Mouse (Mus musculus): Measurements from ENCODE around the gene Myg1. TPM values are rescaled to one million over a fixed set of nuclear protein-coding genes. Genes with fewer than 3 reads are reported as not detected.

Myg1 gene
- polyA plus RNA-seq, 1 experiment from 2014 or later: 118 TPM

DNA sequence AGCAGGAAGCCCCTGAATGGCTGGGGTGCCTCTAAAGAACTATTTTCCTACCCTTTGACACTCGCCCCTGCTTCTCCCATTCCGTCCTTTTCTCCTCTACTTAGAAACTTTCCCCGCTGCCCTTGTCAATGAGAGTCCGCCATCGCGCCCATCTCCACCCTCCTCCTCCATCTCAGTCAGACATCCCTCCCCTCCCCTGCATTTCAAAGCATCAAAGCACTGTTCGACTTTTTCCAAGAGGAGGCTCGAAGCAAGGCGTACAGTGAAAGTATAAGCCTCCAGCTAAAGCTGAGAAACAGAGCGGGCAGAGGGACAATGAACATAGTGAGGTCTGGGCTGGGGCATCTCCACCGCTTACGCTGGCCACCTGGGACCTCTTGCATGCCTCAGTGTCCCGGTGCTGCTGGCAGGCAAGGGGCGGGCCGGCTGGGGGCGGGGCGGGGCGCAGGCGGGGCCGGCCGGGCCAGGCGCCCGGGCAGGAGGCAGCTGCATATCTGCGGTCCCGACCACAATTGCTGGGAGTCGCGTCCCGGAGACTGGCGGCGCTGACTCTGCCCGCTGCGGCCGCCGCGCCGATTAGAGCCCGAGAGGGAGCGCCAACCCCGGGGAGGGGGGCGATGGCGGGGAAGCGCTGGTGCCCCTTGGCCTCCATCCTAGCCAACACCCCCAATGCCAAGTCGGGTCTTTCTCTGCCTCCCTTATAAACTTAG is 45.1 kb downstream of the Myg1 start:
- peak; percentile 85 for ATAC-seq (ENCODE audit: low FRiP score, low TSS enrichment)
- Histone ChIP-seq H3K27ac (ENCODE audit: low read length) (peak overlapping the region; percentile 91), H3K36me3 (ENCODE audit: insufficient read depth, low read length) (no peaks in the 10 kb centered on the region), H3K4me1 (ENCODE audit: insufficient read depth, low read length) (peaks cover 23% of the 10 kb centered on the region), H3K27me3 (ENCODE audit: insufficient read depth, low read length) (no peaks in the 10 kb centered on the region), H3K4me2 (replicated peaks; ENCODE audit: low read depth, low read length) (peak overlapping the region; percentile 83), H3K9ac (replicated peaks; ENCODE audit: low read length) (peak overlapping the region; percentile 77), H3K4me3 (ENCODE audit: low read length) (peak overlapping the region; percentile 62), H3K9me3 (ENCODE audit: low read length) (no peaks in the 10 kb centered on the region)
- WGBS: under 1% methylated on average over 43 of the region's 43 CpGs

DNA sequence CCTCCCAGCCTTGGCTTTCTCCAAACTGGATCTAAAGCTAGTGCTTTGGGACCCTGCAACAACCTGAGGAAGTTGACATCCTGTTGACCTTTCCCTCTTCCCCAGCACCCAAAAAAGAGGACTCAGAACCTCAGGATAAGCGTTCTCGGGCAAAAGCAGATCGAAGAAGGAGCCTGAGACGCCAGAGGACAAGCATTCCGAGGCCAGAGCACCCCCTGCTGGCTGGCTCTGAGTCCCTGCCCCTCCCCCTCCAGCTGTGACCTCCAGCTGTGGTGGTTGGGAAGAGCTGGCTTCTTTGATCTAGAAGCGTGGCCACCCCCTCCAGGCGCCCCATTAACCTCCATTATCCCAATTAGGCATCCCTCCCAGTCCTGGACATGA is 45.6 kb downstream of the Myg1 start:
- Histone ChIP-seq H3K4me2 (replicated peaks; ENCODE audit: low read depth, low read length) (peak overlapping the region; percentile 83), H3K27ac (ENCODE audit: low read length) (peak overlapping the region; percentile 91), H3K9ac (replicated peaks; ENCODE audit: low read length) (peak overlapping the region; percentile 77), H3K27me3 (ENCODE audit: insufficient read depth, low read length) (no peaks in the 10 kb centered on the region), H3K36me3 (ENCODE audit: insufficient read depth, low read length) (no peaks in the 10 kb centered on the region), H3K9me3 (ENCODE audit: low read length) (no peaks in the 10 kb centered on the region), H3K4me1 (ENCODE audit: insufficient read depth, low read length) (peaks cover 23% of the 10 kb centered on the region), H3K4me3 (ENCODE audit: low read length) (peak overlapping the region; percentile 62)
- ATAC-seq (ENCODE audit: low FRiP score, low TSS enrichment): peak; percentile 79
- under 1% methylated on average over 7 of the region's 7 CpGs for WGBS

DNA sequence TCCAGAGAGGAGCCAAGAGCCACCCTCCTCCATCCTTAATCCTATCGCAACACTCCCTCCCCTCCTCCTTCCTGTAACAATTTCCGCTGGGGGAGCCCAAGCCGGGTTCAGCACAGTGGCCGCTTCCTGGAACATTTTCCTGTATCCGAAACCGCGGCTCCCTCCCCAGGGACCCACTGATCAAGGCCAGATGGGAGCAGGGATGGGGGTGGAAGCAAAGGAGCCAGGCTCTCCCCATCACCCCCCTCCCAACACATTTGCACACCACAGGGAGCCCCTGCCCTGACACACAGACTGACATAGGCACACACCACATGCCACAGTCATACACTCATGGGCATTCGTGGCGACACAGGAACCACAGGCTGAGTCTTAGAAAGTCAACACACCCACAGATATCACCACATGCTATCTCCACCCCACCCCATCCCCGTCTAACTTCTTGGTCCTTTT is 46.3 kb downstream of the Myg1 start:
- H3K27me3 ChIP-seq (ENCODE audit: insufficient read depth, low read length): no peaks in the 10 kb centered on the region
- no peaks in the 10 kb centered on the region for H3K9me3 ChIP-seq (ENCODE audit: low read length)
- H3K4me1 ChIP-seq (ENCODE audit: insufficient read depth, low read length): peaks cover 23% of the 10 kb centered on the region
- H3K4me3 ChIP-seq (ENCODE audit: low read length): peak overlapping the region; percentile 62
- H3K4me2 ChIP-seq (replicated peaks; ENCODE audit: low read depth, low read length): peak overlapping the region; percentile 83
- peak overlapping the region; percentile 91 for H3K27ac ChIP-seq (ENCODE audit: low read length)
- H3K9ac ChIP-seq (replicated peaks; ENCODE audit: low read length): peak overlapping the region; percentile 77
- WGBS: 9% methylated on average over 10 of the region's 10 CpGs
- H3K36me3 ChIP-seq (ENCODE audit: insufficient read depth, low read length): no peaks in the 10 kb centered on the region
- ATAC-seq (ENCODE audit: low FRiP score, low TSS enrichment): peak; percentile 57

DNA sequence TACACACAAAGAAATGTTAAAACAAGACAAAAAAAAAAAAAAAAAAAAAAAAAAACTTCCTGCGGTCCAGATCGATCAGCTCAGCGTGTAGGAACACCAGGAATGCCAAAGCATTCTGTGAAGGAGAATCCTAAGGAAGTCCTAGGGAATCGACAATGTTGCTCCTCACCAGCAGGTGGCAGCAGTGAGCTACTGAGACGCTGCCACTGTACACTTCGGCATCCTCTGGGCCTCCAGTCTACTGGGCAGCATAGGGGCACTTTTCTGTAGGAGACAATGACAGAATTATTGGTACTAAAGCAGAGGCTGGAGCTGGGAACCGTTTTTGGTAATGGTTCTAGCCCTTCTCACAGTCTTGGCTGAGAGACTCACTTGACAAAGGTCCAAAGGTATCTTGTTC is 50.1 kb downstream of the Myg1 start:
- Histone ChIP-seq H3K9me3 (ENCODE audit: low read length) (no peaks in the 10 kb centered on the region), H3K27ac (ENCODE audit: low read length) (no peak overlapping the region), H3K4me2 (replicated peaks; ENCODE audit: low read depth, low read length) (no peak overlapping the region), H3K27me3 (ENCODE audit: insufficient read depth, low read length) (no peaks in the 10 kb centered on the region), H3K4me3 (ENCODE audit: low read length) (no peak overlapping the region), H3K36me3 (ENCODE audit: insufficient read depth, low read length) (no peaks in the 10 kb centered on the region), H3K9ac (replicated peaks; ENCODE audit: low read length) (no peak overlapping the region), H3K4me1 (ENCODE audit: insufficient read depth, low read length) (peaks cover 17% of the 10 kb centered on the region)
- peak; percentile 57 for ATAC-seq (ENCODE audit: low FRiP score, low TSS enrichment)
- 2% methylated on average over 7 of the region's 7 CpGs for WGBS

DNA sequence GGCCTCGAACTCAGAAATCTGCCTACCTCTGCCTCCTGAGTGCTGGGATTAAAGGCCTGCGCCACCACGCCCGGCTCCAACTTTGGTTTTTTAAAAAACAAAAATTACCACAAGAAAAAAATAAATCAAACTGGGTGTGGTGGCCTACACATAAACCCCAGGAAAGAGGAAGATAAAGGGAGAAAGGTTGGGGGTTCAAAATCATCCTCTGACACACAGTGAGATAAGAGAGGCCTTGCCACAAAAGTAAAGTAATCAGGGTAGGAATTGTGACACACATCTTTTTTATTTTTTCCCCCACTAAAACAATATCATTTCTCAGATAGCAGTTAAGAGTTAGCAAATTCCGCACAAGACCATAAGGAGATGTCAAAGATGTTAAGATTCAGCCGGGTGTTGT is 52.2 kb downstream of the Myg1 start:
- H3K4me2 ChIP-seq (replicated peaks; ENCODE audit: low read depth, low read length): no peak overlapping the region
- 74% methylated on average over 6 of the region's 6 CpGs for WGBS
- no peaks in the 10 kb centered on the region for H3K4me1 ChIP-seq (ENCODE audit: insufficient read depth, low read length)
- H3K36me3 ChIP-seq (ENCODE audit: insufficient read depth, low read length): no peaks in the 10 kb centered on the region
- no peak overlapping the region for H3K27ac ChIP-seq (ENCODE audit: low read length)
- H3K27me3 ChIP-seq (ENCODE audit: insufficient read depth, low read length): no peaks in the 10 kb centered on the region
- H3K9me3 ChIP-seq (ENCODE audit: low read length): no peaks in the 10 kb centered on the region
- no peak overlapping the region for H3K9ac ChIP-seq (replicated peaks; ENCODE audit: low read length)
- H3K4me3 ChIP-seq (ENCODE audit: low read length): no peak overlapping the region
- no peak for ATAC-seq (ENCODE audit: low FRiP score, low TSS enrichment)

DNA sequence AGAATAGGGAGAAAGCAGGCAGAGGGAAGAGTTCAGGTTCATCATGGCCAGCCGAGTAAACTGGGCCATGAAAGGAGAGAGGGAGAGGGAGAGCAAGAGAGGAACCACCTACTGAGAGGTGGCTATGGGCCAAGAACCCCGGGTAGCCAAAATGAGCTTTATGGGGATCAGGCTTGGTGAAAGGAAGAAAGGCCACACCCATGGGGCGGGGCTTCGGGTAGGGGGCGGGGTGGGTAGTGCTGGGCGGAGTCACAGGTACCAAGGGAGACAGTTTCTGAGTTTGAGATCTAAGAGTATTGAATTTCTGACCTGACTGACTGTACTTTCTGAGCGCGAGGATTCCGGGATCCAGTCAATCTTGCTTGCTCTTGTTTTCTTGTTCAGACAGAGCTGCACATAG is 55.1 kb downstream of the Myg1 start:
- Histone ChIP-seq H3K27me3 (ENCODE audit: insufficient read depth, low read length) (no peaks in the 10 kb centered on the region), H3K27ac (ENCODE audit: low read length) (no peak overlapping the region), H3K36me3 (ENCODE audit: insufficient read depth, low read length) (no peaks in the 10 kb centered on the region), H3K9ac (replicated peaks; ENCODE audit: low read length) (no peak overlapping the region), H3K4me2 (replicated peaks; ENCODE audit: low read depth, low read length) (no peak overlapping the region), H3K4me3 (ENCODE audit: low read length) (no peak overlapping the region), H3K4me1 (ENCODE audit: insufficient read depth, low read length) (no peaks in the 10 kb centered on the region), H3K9me3 (ENCODE audit: low read length) (no peaks in the 10 kb centered on the region)
- WGBS: 53% methylated on average over 9 of the region's 9 CpGs
- ATAC-seq (ENCODE audit: low FRiP score, low TSS enrichment): no peak

Other genes with a start within 250 kb of the Myg1 start
- gene Tns2, start 231.3 kb upstream of the Myg1 start, polyA plus RNA-seq (2015; fragmentation: Nextera tagmentation; extraction: Ambion mirVana): 51.2 and 56.3 TPM in 2 replicates
- 19.0 and 22.4 TPM in 2 replicates for gene Spryd3, start 195.5 kb upstream of the Myg1 start, polyA plus RNA-seq (2015; fragmentation: Nextera tagmentation; extraction: Ambion mirVana)
- gene Igfbp6, start 187.3 kb upstream of the Myg1 start, polyA plus RNA-seq (2015; fragmentation: Nextera tagmentation; extraction: Ambion mirVana): 33.0 and 33.9 TPM in 2 replicates
- gene Soat2, start 181.2 kb upstream of the Myg1 start, polyA plus RNA-seq (2015; fragmentation: Nextera tagmentation; extraction: Ambion mirVana): 0.40 and 0.41 TPM in 2 replicates
- gene Zfp740, start 128.5 kb upstream of the Myg1 start, polyA plus RNA-seq (2015; fragmentation: Nextera tagmentation; extraction: Ambion mirVana): 82.1 and 88.7 TPM in 2 replicates
- gene Csad, start 127.0 kb upstream of the Myg1 start, polyA plus RNA-seq (2015; fragmentation: Nextera tagmentation; extraction: Ambion mirVana): 131 and 153 TPM in 2 replicates
- 1.4 and 1.9 TPM in 2 replicates for gene Itgb7, start 99.8 kb upstream of the Myg1 start, polyA plus RNA-seq (2015; fragmentation: Nextera tagmentation; extraction: Ambion mirVana)
- 31.9 and 35.4 TPM in 2 replicates for gene Rarg, start 74.2 kb upstream of the Myg1 start, polyA plus RNA-seq (2015; fragmentation: Nextera tagmentation; extraction: Ambion mirVana)
- gene Gm9918, start 61.1 kb upstream of the Myg1 start, polyA plus RNA-seq (2015; fragmentation: Nextera tagmentation; extraction: Ambion mirVana): 0.36 and 0.89 TPM in 2 replicates
- gene Mfsd5, start 52.3 kb upstream of the Myg1 start, polyA plus RNA-seq (2015; fragmentation: Nextera tagmentation; extraction: Ambion mirVana): 76.5 and 78.8 TPM in 2 replicates
- gene Espl1, start 35.4 kb upstream of the Myg1 start, polyA plus RNA-seq (2015; fragmentation: Nextera tagmentation; extraction: Ambion mirVana): 31.4 and 33.6 TPM in 2 replicates
- gene Pfdn5, start 5.6 kb upstream of the Myg1 start, polyA plus RNA-seq (2015; fragmentation: Nextera tagmentation; extraction: Ambion mirVana): 376 and 377 TPM in 2 replicates
- 89.2 and 91.7 TPM in 2 replicates for gene Aaas, start 19.1 kb downstream of the Myg1 start, polyA plus RNA-seq (2015; fragmentation: Nextera tagmentation; extraction: Ambion mirVana)
- 1.2 and 1.3 TPM in 2 replicates for gene Sp7, start 35.5 kb downstream of the Myg1 start, polyA plus RNA-seq (2015; fragmentation: Nextera tagmentation; extraction: Ambion mirVana)
- gene Sp1, start 74.4 kb downstream of the Myg1 start, polyA plus RNA-seq (2015; fragmentation: Nextera tagmentation; extraction: Ambion mirVana): 10.6 and 11.3 TPM in 2 replicates
- 1.7 and 2.0 TPM in 2 replicates for gene Amhr2, start 113.7 kb downstream of the Myg1 start, polyA plus RNA-seq (2015; fragmentation: Nextera tagmentation; extraction: Ambion mirVana)
- gene Prr13, start 127.3 kb downstream of the Myg1 start, polyA plus RNA-seq (2015; fragmentation: Nextera tagmentation; extraction: Ambion mirVana): 81.5 and 94.9 TPM in 2 replicates
- 209 and 212 TPM in 2 replicates for gene Pcbp2, start 138.8 kb downstream of the Myg1 start, polyA plus RNA-seq (2015; fragmentation: Nextera tagmentation; extraction: Ambion mirVana)
- gene Gm10337, start 172.0 kb downstream of the Myg1 start, polyA plus RNA-seq (2015; fragmentation: Nextera tagmentation; extraction: Ambion mirVana): 6.7 TPM in 1 of 2 replicates, not detected in the other
- 17.2 and 19.5 TPM in 2 replicates for gene Map3k12, start 185.4 kb downstream of the Myg1 start, polyA plus RNA-seq (2015; fragmentation: Nextera tagmentation; extraction: Ambion mirVana)
- 95.6 and 99.3 TPM in 2 replicates for gene Tarbp2, start 186.5 kb downstream of the Myg1 start, polyA plus RNA-seq (2015; fragmentation: Nextera tagmentation; extraction: Ambion mirVana)
- gene Npff, start 193.2 kb downstream of the Myg1 start, polyA plus RNA-seq (2015; fragmentation: Nextera tagmentation; extraction: Ambion mirVana): 2.0 and 2.9 TPM in 2 replicates